Mouse (Mus musculus): ENCODE measurements at regions not wholly inside any gene's neighbourhood (a gene's known extent, or its start where the extent isn't known, plus 50 kb on each side); places are given as distances from the start of the nearest gene placed in this dataset.

- Histone ChIP-seq H3K4me1 (ENCODE audit: control insufficient read depth in 1 of 2, insufficient read depth in 2 of 2) (no peaks in the 10 kb centered on the region), H3K4me3 (replicated peaks in 1 of 3; ENCODE audit: low read depth in 2 of 3, low read length in 2 of 3, poor library complexity in 1 of 3) (no peak overlapping the region), H3K36me3 (replicated peaks in 1 of 2; ENCODE audit: control insufficient read depth in 1 of 2, insufficient read depth in 1 of 2, low read length in 1 of 2) (no peaks in the 10 kb centered on the region), H3K27ac (ENCODE audit: insufficient read depth, low read depth) (no peak overlapping the region), H3K9me3 (replicated peaks; ENCODE audit: low read length) (no peaks in the 10 kb centered on the region), H3K27me3 (replicated peaks) (peaks cover 60% of the 10 kb centered on the region), H3K79me2 (replicated peaks; ENCODE audit: control insufficient read depth, extremely low read depth, insufficient read depth, poor library complexity, severe bottlenecking) (no peaks in the 10 kb centered on the region), H3K4me2 (ENCODE audit: insufficient read depth, low read depth, poor library complexity, severe bottlenecking) (no peak overlapping the region), H3K9ac (ENCODE audit: insufficient read depth, low read depth) (no peak overlapping the region)
- DNase-seq (ENCODE audit: extremely low read depth) = no peak
- in situ Hi-C loops (cut with MboI; ENCODE audit: low pct_ligation_motif_present, low pct_unique_long_range_greater_than_20kb, low sequenced_read_pairs) (no loop called here), dilution Hi-C loops (cut with MboI; ENCODE audit: extremely low pct_ligation_motif_present, extremely low pct_unique_long_range_greater_than_20kb, low sequenced_read_pairs) (no loop called here)
- TF ChIP-seq ELF1 (IDR thresholded peaks at IDR 0.05; ENCODE audit: low read depth, low read length) = no peak
- no peak for TF ChIP-seq KAT2A (IDR thresholded peaks at IDR 0.05; ENCODE audit: insufficient replicate concordance, low read length)
- no peak for TF ChIP-seq UBTF (IDR thresholded peaks at IDR 0.05; ENCODE audit: low read depth, low read length)
- TF ChIP-seq ZMIZ1 (IDR thresholded peaks at IDR 0.05; ENCODE audit: low read depth, low read length) = no peak
- no peak for TF ChIP-seq MXI1 (IDR thresholded peaks at IDR 0.05; ENCODE audit: low read depth, low read length)
- TF ChIP-seq PAX5 (IDR thresholded peaks at IDR 0.05; ENCODE audit: low read length) = no peak
- TF ChIP-seq ZNF384 (IDR thresholded peaks at IDR 0.05; ENCODE audit: low read depth, low read length) = no peak
- no peak for TF ChIP-seq SMC3 (IDR thresholded peaks at IDR 0.05; ENCODE audit: low read depth, low read length)
- TF ChIP-seq ETS1 (conservative IDR thresholded peaks at IDR 0.05; ENCODE audit: low read depth, low read length) = no peak
- TF ChIP-seq E2F4 (IDR thresholded peaks at IDR 0.05; ENCODE audit: insufficient replicate concordance, low read depth, low read length) = no peak
- TF ChIP-seq HCFC1 (IDR thresholded peaks at IDR 0.05; ENCODE audit: low read depth, low read length) = no peak
- TF ChIP-seq ZC3H11A (IDR thresholded peaks at IDR 0.05; ENCODE audit: low read depth, low read length) = no peak
- no peak for TF ChIP-seq TBP (conservative IDR thresholded peaks at IDR 0.05; ENCODE audit: low read depth, low read length)
- no peak for TF ChIP-seq EP300 (IDR thresholded peaks at IDR 0.05; ENCODE audit: low read length)
- no peak for TF ChIP-seq POLR2AphosphoS2 (IDR thresholded peaks at IDR 0.05; ENCODE audit: low read depth, low read length)
- TF ChIP-seq TCF12 (IDR thresholded peaks at IDR 0.05; ENCODE audit: low read depth, low read length) = no peak
- no peak for TF ChIP-seq POLR2A (IDR thresholded peaks at IDR 0.05; ENCODE audit: low read depth, low read length)
- no peak for TF ChIP-seq ZKSCAN1 (IDR thresholded peaks at IDR 0.05; ENCODE audit: borderline replicate concordance, low read depth, low read length)
- TF ChIP-seq NELFE (IDR thresholded peaks at IDR 0.05; ENCODE audit: low read depth, low read length) = no peak
Observed at GRCm38 (mm10) chr2:159866391-159866790, 467.6 kb downstream of the Gm826 start.

- no peak for TF ChIP-seq NRF1 (IDR thresholded peaks at IDR 0.05; ENCODE audit: low read depth, low read length)
- no peak for TF ChIP-seq MXI1 (IDR thresholded peaks at IDR 0.05; ENCODE audit: low read depth, low read length)
- TF ChIP-seq JUND (conservative IDR thresholded peaks at IDR 0.05; ENCODE audit: low read depth, low read length) = no peak
- TF ChIP-seq ETS1 (conservative IDR thresholded peaks at IDR 0.05; ENCODE audit: low read depth, low read length) = no peak
- no peak for TF ChIP-seq TBP (conservative IDR thresholded peaks at IDR 0.05; ENCODE audit: low read depth, low read length)
- no peak for TF ChIP-seq PAX5 (IDR thresholded peaks at IDR 0.05; ENCODE audit: low read length)
- no peak for TF ChIP-seq MAFK (IDR thresholded peaks at IDR 0.05; ENCODE audit: insufficient replicate concordance, low read length)
- no peak for TF ChIP-seq USF2 (conservative IDR thresholded peaks at IDR 0.05; ENCODE audit: low read depth, low read length)
- TF ChIP-seq TCF12 (IDR thresholded peaks at IDR 0.05; ENCODE audit: low read depth, low read length) = no peak
- TF ChIP-seq POLR2A (IDR thresholded peaks at IDR 0.05; ENCODE audit: low read depth, low read length) = no peak
- no peak for TF ChIP-seq RAD21 (IDR thresholded peaks at IDR 0.05; ENCODE audit: low read depth, low read length)
- TF ChIP-seq MEF2A (IDR thresholded peaks at IDR 0.05; ENCODE audit: borderline replicate concordance, low read depth, low read length) = no peak
- no peak for TF ChIP-seq SIN3A (IDR thresholded peaks at IDR 0.05; ENCODE audit: low read length)
- TF ChIP-seq KAT2A (IDR thresholded peaks at IDR 0.05; ENCODE audit: insufficient replicate concordance, low read length) = no peak
- no peak for TF ChIP-seq ELF1 (IDR thresholded peaks at IDR 0.05; ENCODE audit: low read depth, low read length)
- Histone ChIP-seq H3K9me3 (replicated peaks; ENCODE audit: low read length) (no peaks in the 10 kb centered on the region), H3K27me3 (replicated peaks) (peaks cover 62% of the 10 kb centered on the region), H3K4me1 (ENCODE audit: control insufficient read depth in 1 of 2, insufficient read depth in 2 of 2) (no peaks in the 10 kb centered on the region), H3K36me3 (replicated peaks in 1 of 2; ENCODE audit: control insufficient read depth in 1 of 2, insufficient read depth in 1 of 2, low read length in 1 of 2) (no peaks in the 10 kb centered on the region), H3K27ac (ENCODE audit: insufficient read depth, low read depth) (no peak overlapping the region), H3K9ac (ENCODE audit: insufficient read depth, low read depth) (no peak overlapping the region), H3K4me3 (replicated peaks in 1 of 3; ENCODE audit: low read depth in 2 of 3, low read length in 2 of 3, poor library complexity in 1 of 3) (no peak overlapping the region), H3K79me2 (replicated peaks; ENCODE audit: control insufficient read depth, extremely low read depth, insufficient read depth, poor library complexity, severe bottlenecking) (no peaks in the 10 kb centered on the region), H3K4me2 (ENCODE audit: insufficient read depth, low read depth, poor library complexity, severe bottlenecking) (no peak overlapping the region)
- dilution Hi-C loops (cut with MboI; ENCODE audit: extremely low pct_ligation_motif_present, extremely low pct_unique_long_range_greater_than_20kb, low sequenced_read_pairs) = no loop called here
- in situ Hi-C loops (cut with MboI; ENCODE audit: low pct_ligation_motif_present, low pct_unique_long_range_greater_than_20kb, low sequenced_read_pairs) = no loop called here
- DNase-seq (ENCODE audit: extremely low read depth) = no peak
Observed at GRCm38 (mm10) chr2:159863185-159863584, 470.8 kb downstream of the Gm826 start.
